Mouse (Mus musculus) E14TG2a.4 (cell line): Measurements from ENCODE around the gene Hal.

Experiments used
- CTCF ChIP-seq: conservative IDR thresholded peaks from 2 replicates; pipeline ENCODE4 v1.5.1; 2014; ENCODE audit warnings: low read length
- POU5F1 ChIP-seq: IDR thresholded peaks from 2 replicates; pipeline ENCODE4 v1.6.1; 2014; ENCODE audit warnings: low read length, borderline replicate concordance

- TF ChIP-seq CTCF, result no peak
- no peak for TF ChIP-seq POU5F1
Measured at GRCm38 (mm10) chr10:93515419-93515818, 26.9 kb downstream of the Hal start.
